Mouse (Mus musculus) telencephalon, adult 2 months (tissue): Measurements from ENCODE around the gene Gm20388.

Source experiments
- DNase-seq: peaks from one replicate; pipeline ENCODE4 v3.0.0-alpha.2; 2011; ENCODE audit warnings: low read depth, low spot score

Gene Gm20388

DNA sequence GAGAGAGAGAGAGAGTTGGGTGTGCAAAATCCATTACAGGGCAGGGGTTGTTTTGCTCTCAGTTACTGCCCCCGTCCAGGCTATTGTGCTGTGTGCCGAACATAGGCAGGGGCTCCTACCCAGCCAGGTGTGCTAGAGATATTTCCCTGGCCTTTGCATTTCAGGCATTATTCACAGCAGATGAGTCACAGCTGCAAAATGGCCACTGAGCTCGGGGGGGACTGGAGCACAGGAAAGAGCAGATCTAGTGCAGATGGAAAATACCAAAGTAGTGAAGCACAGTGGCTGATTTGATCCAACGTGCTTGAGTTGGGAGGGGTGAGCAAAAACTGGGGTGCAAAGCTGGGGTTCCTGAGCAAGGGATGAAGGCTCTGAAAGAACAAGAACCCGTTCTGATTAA lies 210.3 kb downstream of the Gm20388 start:
- no peak for DNase-seq

DNA sequence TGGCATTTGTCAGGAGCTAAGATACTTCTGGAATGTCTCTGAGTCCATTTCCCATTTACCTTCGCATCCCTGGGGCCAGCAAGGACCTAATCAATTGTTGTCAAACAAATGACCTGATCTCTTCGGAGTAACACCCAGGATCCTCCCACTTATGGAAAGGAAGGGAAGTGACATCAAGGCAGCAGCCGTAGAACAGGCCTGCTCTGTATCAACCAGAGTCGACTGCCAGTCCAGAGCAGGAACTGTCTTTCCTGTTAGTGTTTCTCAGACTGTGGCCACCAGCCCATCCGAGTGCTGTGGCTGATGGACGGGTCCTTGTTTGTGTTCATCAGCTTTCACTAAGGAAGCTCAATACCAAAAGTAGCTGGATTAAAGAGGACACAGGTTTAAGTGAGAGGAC lies 213.6 kb downstream of the Gm20388 start:
- DNase-seq: no peak

DNA sequence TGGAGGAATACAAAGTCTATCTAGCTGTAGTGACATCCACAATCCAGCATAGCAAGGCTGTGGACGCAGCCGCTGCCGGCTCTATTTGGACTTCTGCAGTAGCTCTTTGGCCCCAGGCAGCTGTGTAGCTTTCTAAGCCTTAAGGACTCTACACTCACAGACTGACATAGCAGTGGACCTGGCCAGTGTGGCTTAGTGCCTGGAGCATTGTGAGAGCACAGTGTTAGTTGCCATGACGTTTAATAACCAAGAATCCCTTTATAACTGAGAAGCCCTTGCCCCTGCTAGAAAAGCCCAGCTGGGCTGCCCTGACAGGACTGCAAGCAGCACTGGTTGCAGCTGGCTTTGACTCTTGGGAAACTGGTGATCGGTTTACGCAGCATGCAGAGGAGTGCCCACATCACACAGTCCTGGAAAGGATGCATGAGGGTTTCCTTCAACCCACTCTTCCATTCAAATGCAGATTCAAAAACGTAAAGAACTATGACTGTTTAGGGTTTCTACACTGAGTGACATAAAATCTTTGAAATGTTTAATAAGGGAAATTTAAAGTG lies 214.3 kb downstream of the Gm20388 start:
- no peak for DNase-seq

DNA sequence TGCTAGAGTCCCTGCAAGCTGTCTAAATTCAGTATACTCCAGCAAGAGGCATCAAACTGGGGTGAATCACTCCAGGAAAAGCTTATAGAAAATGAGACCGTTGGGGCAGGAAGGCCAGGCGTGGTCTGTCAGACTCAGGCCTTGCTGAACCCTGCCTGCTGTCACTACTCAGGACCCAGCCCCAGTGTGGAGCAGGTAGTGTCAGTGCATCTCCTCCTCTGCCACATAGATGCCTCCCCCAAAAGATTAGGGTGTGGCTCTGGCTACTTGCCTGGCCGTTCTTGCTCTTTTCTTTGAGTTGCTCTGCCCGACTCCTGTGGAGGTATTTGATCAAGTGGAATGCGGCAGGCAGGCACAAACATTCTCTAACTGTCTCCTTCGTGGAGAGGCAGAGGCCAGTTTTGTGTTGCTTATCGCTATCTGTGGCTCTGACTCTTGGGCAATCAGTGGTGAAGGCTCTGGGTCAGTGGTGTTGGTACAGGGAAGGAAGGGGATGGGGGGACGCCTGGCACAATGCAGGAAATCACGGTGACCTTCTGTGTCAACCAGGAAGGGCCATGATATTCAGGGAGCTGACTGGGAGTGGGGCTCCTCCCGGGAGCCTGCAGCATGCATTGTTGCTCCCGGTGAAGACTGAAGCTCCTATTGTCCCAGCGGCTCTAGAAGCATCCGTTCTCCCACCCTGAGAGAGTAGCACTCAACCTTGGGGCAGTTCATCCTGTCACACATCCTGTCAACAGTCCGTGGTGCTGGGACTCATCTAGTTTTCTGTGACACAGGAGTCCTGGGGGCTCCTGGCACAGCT lies 215.9 kb downstream of the Gm20388 start:
- no peak for DNase-seq

DNA sequence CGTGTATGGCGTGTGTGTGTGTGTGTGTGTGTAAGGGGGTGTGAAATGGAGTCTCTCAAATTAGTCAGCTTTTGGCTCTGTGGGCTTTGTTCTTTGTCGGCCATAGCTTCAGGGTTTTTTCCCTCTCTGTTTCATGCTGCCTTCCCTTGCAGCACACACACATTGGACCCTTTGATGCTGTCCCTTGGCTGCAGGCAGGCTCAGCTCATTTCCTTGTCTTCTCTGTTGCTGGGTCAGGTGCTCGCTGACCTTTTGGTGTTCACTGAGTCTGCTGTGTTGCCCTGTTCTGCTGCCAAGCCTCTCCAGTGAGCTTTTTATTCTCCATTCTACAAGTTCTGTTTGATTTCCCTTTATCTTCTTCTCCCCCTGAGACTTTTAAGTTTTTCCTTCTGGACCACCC lies 218.9 kb downstream of the Gm20388 start:
- DNase-seq: no peak

DNA sequence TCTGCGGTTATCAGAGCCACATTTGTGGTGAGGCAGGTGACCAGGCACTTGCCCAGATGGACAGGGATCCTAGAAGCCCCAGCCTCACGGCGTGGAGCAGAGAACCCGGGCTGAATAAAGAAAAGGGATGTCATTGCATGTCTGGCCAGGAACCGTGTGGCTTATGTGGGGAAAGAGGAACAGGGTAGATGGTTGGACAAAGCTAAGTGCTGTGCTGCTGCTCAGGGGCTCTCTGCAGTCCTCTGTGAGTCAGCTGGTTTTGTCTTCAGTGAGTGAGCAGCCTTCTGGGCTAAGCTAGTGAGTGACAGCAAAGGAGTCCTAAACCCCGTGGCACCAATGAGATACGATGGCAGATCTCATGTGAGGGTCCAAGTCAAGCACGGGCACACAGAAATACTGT lies 220.5 kb downstream of the Gm20388 start:
- DNase-seq: no peak

DNA sequence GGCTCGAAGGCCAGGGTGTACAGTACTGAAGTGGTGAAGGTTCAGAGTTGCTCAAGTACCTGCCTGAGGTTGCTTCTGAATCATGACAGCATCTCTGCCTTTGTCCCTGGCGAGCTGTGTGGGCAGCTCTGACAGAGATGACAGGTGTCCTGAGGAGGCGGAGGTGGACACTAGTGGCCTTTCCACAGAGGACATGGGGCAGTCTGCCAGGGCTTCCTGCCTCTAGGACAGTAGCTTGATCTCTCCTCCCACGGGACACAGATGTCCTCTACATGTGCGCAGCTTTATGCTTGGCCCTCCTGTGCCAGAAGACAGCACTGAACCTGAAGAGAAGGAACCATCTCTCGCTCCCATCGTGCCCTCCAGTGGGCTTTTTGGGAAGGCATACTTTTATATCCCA lies 222.5 kb downstream of the Gm20388 start:
- DNase-seq: no peak

DNA sequence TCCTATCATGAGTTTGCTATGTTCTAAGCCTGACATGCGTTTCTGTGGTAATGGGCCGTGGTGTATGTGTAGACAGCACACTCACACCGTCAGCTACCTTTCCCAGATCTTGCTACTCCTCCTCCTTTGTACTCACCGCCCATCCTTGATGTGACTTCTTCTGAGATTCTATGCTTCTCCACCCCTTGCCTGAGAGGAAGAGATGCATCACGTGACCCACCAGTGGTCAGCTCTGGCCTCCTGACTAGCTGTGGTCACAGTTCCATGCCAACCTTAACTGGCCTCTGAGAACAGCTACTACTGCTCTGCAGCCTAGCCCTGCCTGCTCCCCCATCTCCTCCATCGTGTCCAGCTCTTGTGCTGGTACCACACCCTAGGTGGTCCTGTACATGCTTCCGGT lies 225.0 kb downstream of the Gm20388 start:
- DNase-seq: no peak

DNA sequence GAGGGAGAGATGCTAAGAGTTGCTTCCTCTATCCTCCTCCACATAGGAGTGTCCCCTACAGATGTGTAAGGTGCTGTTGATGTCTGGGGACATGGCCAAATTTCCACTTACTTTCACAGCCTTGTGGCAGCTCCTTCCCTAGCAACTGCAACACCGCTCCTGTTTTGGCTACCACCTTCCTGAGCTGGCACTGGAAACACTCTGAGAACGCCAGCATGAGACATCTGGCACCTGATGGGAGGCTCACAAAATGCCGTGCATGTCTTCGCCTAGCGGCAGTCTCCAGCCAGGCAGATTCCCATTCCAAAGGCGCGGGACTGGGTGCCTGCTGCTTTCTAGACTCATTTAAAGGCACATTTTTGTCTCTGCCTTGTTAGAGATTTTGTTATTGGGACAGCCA lies 226.0 kb downstream of the Gm20388 start:
- peak; percentile 89 for DNase-seq

DNA sequence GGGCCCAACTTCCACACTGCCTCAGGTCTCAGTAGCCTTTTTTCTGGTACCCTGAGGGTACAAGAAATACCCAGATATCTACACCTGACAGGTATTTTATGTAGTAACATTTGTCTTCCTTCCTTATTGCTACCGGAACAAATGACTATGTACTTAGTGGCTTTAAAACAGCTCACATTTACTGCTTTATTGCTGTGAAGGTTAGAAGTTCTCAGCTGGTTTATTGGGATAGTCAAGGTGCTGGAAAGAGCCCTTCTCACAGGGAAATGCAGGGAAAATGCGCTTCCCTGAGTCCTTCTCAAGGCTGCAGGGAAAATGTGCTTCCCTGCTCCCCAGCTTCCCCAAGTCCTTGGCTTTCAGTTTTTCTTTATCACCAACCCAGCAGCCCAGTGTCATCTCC lies 228.3 kb downstream of the Gm20388 start:
- no peak for DNase-seq

DNA sequence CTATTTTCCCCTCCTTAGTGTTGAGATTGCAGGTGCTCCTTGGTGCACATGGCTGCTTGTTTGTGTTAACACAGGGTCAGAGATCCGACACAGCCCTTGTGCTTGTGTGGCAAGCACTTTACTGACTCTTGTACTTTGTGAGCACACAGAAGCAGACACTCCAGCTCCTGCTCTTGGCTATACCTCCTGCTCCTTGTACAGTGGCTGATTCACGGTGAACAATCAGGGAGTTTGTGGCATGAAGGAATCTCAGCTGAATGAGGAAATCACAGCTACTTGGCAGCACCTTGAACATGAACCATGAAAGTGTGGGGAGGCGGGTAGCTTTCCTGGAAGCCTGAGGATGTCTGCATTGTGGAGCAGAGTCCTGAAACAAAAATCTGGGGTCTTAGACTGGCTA lies 230.1 kb downstream of the Gm20388 start:
- no peak for DNase-seq

DNA sequence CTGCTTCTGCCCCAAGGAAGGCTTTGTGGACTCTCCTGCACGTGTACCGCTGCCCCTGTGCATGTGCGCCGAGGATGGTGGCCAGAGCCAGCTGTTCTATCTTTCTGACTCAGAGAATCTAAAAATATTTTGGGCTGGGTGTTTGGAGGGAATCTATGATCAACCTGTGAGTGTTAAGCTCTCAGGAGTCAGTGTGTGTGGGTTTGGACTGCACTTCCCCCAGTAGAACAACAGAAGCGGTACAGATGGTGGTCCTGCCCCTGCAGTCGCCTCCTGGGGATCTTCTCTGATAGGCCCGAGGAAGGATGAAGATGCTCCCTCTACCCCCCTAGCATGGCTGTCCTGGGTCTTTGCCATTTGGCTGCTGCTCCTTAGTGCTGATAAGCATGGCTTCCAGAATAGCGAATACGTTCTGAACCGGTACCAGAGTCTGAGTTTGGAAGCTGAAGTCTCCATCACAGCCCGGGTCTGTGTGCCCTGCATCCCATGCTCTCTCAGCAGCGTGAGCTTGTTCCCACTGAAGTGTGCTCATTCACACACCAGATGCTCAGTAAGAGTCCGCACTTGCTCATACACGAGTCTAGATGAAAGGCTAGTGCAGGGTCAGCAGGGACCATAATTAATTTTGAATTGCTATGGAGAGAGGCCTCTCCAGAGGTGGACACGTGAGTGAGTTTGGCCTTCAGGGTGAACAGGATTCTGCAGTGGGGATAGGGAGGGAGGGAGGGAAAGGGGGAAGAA lies 233.4 kb downstream of the Gm20388 start:
- DNase-seq: peak; percentile 70

DNA sequence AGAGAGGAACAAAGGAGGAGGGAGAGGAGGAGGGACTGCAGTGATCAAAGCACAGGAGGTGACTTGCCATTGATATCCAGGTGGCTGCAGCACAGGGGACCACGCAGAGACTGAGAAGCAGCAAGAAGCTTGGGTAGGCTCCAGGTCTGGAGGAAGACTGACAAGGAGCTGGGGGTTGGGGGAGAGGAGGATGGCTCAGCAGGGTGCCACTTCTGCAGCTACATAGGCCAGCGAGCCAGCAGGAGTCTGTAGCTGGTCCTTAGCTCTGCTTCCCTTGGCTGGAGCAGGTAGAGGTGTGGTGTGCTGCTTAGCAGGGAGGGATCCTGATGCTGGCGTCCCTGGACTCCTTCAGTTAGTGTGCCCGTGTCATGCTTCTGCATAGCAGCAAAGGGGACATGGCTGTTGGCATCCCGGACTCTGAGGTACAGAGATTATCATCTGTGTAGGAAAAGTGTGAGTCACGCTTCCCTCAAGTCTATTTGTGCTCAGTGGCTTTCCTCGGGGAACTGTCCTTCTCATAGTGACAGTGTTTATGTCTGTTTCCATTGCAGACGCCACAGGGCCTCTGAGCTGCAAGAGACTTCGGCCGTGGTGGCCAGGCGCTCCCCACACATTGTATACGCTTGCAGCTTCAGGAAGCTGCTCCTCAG lies 234.1 kb downstream of the Gm20388 start:
- DNase-seq: peak; percentile 69

DNA sequence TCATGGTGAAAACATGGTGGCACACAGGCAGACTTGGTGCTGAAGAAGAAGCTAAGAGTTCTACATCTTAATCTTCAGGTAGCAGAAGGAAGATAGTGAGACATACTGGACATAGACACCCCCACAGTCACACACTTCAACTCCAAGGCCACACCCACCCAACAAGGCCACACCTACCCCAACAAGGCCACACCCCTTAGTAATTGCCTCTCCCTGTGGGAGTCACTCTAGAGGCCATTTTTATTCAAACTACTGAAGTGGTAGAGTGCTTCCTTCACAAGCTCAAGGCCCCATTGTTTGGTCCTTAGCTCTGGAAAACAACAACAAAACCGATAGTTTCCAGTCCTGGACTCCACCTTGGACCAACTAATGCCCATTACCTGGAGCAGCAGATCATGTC lies 235.4 kb downstream of the Gm20388 start:
- DNase-seq: no peak

DNA sequence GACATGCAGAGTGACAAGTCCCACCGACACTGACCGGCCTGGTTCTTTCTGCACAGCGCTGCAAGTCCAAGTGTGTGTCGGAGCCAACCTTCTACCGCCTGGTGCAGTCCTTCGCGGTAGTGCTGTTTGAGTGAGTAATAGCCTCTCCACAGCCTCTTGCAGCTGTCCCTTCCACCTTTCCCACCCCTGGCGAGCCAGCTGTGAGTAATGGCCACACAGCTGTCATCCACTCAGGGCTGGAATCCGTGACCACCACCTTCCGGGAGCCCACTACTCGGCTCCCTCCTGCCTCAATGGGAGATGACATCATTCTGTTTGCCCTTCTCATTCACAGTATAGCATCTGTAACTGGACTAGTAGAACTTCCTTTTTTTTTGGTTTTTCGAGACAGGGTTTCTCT lies 239.4 kb downstream of the Gm20388 start:
- DNase-seq: no peak

DNA sequence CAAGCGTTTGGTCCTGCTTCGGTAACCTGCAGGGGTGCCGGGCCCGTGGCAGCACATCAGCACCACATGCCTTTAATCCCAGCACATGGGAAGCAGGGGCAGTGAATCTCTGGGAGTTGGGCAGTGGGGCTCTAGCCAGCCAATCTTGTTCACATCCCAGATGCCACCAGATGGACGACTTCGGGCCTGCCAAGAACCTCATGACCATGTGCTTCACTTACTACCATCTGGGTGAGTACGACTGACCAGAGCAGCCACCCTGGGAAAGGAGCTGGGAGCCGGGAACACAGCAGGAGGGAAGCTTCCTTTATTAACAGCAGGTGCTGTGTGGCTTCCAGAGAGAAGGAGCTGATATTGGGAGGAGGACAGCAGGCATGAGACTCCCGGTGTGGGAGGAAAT lies 240.5 kb downstream of the Gm20388 start:
- DNase-seq: no peak

DNA sequence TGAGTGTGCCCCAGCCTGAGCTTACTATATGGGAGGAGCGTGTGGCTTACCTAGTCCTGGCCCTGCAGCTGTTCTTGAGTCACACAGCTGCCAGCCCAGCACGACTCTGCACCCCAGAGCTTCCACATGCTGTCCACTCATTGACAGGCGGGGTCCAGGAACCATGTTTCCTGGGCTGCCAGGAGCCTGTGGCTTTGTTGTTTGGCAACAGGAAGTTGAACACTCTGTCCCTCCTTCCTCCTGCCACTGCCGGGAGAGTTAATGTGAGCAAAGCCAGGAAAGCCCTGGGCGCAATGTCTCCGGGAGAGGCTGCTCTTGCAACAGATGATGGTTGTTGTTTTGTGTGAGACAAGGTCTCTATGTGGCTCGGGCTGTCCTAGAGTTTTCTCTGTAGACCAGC lies 242.0 kb downstream of the Gm20388 start:
- DNase-seq: no peak

DNA sequence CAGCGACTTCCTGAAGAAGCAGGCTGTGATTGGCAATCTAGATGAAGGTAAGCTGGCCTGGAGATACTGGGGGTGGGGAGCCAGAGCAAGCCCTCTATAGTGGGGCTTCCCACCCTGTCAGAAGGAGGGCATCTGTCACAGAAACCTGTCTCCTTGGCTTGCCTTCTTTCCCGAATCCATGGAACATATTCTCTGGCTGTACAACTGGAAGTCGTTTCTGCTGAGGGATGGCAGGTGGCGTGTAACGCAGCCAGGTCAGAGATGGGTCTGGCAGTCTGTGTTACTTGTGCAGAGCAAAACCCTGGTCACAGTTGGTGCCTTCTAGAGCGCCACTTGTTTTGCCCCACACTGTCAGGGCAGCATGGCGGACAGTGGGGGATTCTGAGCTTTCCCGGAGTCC lies 249.7 kb downstream of the Gm20388 start:
- DNase-seq: no peak

DNA sequence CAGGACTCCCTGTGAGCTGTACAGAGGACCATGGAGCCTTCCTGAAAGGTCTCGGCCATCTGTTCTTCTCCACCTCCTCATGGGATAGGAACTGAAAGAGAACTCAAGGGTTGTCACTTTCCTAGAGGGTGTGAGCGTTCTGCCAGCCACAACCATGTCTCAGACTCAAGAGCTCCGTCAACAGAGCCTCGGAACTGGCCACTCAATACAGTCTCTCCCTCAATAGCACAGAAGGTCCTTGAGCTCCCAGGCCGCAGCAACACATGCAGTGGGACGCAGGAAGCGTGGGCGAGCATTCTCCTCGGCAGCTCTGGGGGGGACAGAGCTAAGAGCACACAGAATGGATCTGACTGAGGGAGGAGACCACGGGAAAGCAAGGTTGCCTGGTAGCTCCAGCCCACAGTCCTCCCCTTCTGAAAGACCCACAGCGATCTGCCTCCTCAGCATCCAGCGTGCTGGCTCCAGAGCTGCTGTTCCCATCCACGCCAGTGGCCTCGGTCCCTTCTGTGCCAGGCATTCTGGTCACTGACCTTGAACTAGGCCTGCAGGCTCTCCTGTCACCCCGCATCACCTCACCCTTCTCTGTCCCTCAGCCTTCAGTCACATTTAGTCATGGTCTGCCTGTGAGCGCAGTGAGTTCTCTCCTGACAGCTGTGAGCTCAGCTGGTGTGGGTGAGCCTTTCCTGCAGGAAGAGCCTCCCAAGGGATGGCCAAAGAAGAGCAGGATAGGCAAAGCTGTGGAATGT lies 251.2 kb downstream of the Gm20388 start:
- DNase-seq: no peak

DNA sequence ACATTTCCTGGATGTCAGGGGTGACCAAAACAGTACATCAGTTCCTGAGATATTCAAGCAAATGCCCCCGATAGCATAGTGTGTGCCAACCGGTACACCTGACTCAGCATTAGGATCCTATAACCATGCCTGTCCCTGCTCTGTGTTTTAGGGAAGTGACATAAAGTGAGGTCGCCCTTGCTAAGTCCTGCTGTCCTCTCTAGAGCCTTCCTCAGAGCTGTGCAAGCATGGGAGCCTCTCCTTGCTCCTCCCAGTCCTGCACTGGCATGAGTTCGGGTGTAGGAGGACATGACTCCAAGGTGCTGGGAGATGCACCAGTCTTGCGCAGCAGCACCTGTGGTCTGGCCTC lies 251.7 kb downstream of the Gm20388 start:
- no peak for DNase-seq

DNA sequence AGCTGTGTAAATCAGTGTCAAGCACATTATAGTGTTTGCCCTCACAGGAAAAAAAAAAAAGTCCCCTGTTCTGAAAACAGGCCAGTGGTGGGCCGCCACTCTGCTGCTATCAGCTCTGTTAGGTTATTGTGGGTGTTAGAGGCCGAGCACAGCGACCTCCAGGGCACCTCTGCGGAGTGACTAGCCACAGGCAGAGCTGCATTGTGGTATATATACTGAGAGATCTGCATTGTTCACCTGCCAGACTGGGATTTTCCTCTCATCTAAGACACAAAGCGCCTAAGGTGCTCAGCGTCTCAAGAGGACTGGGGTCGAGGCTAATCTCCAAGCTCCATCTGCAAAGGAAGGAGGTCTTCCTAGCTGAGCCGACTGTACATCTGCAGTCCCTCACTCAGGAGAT lies 252.7 kb downstream of the Gm20388 start:
- DNase-seq: no peak

DNA sequence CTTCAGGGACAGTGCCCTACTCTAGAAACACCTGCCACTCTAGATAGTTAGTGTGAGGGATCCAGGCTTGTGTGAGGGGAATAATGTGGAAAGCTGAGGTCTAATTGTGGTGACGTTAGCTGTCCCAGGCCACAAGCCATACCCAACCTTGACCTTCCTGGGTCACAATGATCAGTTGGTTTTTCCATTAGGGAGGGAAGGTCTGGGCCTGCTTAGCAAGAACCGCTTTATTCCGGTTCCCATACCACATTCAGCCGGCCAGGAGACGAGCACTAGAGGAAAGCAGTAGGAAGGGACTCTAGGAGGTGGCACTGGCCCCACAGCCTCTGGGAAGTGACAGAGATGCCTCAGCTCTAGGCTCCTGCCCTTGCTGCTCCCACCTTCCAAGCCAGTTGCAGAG lies 253.4 kb downstream of the Gm20388 start:
- no peak for DNase-seq
